Mouse (Mus musculus) T-helper 2 cell (primary cell): ENCODE measurements around the gene Def8.
"Not testable (repeated sequence)": the region's sequence is repeated elsewhere in the genome, so short reads cannot be mapped to it uniquely, and the experiment has no call there.

Experiments
- in situ Hi-C: fragments of 300-600 bp; cut with MboI, MseI; formaldehyde crosslinking; loops from one replicate; pipeline ENCODE4 v1.15.1; 2025; ENCODE audit warnings: high pct_unique_total_duplicates

Gene Def8

DNA sequence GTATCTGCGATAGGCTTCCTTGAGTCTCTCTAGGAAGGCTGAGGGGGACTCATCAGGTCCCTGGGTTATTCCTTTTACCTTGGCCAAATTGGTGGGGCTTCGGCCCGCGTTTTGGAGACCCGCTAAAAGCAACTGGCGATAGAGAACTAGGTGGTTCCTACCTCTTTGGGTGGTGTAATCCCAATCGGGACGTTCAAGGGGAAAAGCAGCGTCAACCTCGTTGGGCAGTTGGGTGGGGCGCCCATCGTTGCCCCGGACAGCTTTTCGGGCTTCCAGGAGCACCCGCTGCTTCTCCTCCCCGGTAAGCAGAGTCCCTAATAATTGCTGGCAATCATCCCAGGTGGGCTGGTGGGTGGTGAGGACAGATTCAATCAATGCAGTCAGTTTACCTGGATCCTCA lies 9.1 kb downstream of the Def8 start:
- in situ Hi-C loops: no loop called here

DNA sequence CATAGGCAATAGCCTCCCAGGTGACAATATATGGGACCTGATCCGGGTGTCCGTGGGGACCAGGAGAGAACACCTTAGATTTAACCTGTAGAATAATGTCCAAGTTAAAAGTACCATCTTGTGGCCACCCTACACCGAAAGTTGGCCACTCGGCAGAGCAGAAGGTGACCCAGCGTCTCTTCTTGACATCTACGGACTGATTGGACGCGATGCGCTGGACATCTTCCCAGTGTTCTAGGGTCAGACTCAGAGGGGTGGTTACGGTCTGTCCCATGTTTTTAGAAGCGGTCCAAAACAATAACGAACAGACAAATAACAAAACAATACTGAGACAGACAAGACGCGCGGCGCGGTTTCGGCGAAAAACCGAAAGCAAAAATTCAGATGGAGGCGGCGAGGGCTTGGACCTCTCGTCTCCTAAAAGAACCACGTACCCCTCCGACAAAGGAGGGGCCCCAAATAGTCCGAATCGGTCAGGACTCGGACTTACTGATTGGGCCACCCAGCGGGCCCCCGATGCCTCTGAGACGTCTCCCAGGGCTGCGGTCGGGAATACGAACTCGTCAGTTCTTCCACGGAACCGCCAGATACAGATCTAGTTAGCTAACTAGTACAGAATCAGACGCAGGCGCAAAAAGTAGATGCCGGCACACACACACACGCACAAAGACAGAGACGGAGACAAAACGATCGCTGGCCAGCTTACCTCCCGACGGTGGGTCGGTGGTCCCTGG lies 10.1 kb downstream of the Def8 start:
- in situ Hi-C loops: not testable (repeated sequence)

DNA sequence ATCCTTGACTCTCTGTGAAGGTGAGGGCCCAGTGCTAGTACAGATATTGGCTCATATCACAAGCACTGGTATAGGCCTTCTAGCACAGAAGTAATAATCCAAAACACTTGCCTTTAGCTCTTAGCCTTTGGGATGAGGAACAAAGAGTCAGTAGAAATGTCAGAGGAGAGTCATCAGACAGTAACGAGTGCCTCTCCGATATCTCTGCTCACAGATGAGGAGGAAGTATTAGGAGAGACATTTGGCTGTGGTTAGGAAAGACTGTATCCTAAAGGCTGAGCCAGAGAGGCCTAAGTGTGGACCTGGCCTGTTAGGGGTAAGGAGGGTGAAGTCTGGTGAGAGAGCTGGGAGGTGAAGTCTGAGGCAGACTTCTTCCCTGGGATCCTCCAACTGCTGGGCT lies 18.5 kb downstream of the Def8 start:
- in situ Hi-C loops: no loop called here

DNA sequence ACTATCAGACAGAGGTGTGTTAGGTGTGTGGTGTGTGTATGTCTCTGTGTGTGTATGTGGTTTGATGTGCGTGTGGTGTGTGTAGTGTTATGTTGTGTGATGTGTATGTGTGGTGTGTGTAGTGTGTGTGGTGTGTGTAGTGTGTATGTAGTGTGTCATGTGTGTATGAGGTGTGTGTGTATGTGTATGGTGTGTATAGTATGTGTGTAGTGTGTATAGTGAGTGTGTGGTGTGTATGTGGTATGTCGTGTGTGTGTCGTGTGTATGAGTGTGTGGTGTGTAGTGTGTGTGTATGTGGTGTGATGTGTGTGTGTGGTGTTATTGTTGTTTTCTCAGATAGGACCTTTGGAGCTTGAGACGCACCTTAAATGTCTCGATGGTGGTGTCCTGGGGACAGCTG lies 19.0 kb downstream of the Def8 start:
- in situ Hi-C loops: no loop called here

DNA sequence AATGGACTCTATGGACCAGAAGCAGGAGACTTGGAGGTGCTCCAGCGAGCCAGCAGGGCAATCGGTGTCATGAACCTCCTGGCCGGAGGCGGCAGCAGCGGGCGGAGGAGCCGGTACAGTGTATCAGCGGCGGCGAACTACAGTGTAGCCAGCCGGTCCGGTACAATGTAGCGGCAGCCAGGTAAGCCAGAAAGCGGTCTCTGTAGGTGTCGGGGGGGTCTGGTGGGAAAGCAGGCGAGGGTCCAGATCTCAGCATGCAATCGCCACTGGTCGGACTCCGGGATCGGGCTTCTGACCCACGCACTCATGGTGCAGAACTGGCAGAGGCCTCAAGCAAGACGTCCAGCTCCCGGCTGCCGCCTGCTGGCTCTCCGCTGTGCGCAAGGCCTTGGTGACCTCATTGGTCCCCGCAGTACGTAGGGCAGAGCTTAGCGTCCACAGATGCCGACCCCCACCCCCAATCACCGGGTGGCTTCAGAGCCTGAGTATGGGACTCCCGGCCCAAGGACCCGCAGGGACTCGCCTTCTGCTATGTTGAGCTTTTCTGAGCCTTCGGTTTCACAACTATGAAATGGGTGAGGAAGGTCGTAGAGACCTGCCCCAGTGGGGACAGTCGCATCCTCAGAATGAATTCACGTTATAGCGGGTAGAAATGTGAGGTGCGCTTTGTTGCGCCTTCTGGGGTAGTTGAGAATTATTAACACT lies 19.7 kb downstream of the Def8 start:
- in situ Hi-C loops: no loop called here

DNA sequence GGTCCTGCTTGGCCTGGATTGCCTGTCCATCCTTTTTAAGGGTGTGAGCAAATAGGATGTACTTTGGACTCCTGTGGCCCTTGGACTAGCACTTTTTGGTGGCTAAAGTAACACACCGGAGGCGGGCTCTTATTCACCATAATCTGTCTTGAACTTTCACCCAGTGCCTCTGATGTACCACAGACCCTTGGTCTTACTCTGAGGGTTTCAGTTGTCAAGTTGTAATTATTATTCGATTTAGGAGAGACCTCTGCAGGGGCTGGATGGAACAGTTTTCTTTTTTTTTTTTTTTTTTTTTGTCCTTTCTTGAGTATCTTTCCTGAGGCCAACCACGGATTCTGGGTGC lies 20.2 kb downstream of the Def8 start:
- in situ Hi-C loops: no loop called here

DNA sequence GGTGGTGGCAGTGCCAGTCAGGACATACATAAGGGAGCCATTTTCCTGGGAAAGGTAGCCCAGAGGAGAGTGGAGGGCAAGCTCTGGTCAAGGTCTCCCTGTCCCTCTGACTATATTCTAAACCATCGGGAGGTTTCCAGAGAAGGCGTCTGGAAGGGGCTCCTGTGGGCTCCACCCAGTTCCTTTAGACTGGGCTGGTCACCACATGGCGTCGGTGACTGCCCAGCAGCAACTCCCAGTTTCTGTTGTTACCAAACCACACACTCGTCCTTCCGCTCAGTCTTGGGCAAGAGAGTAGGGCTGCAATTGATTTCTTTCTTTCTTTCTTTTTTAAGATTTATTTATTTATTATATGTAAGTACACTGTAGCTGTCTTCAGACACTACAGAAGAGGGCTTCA lies 20.8 kb downstream of the Def8 start:
- in situ Hi-C loops: no loop called here

DNA sequence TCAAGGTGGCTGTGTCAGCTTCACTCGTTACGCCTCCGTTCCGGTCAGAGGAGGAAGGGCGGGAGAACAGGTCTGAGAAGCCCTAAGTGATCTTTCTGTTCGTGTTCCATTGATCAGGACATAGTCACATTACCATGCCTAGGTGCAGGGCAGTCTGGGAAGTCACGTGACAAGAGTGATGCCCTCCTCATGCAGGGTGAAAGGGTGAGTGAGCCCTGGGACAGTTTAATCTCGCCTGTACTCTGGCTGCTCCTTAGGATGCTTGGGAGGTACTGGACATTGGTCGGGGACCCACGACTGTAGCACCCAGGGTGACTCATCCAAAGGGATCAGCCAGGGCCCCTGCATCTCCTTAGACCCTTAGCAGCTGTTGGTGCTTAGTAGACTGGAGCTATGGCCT lies 22.7 kb downstream of the Def8 start:
- in situ Hi-C loops: no loop called here

DNA sequence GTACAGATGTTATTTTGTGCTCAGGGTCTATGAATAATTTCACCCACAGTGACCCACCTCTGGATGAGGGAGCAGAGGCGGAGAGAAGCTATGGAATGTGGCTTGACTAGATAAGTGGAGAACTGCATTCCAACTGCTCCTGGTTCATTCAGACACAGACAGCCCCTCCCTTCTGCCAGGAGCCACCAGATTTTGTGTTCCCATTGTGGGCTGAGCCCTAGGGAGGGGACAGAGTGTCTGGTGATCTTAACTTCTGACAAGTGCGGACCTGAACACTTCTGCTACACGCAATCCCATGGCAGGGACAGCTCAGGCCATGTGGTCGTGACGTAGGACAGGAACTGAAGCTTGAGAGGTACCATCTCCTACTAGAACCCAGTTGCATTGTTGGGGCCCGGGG lies 23.5 kb downstream of the Def8 start:
- in situ Hi-C loops: no loop called here

DNA sequence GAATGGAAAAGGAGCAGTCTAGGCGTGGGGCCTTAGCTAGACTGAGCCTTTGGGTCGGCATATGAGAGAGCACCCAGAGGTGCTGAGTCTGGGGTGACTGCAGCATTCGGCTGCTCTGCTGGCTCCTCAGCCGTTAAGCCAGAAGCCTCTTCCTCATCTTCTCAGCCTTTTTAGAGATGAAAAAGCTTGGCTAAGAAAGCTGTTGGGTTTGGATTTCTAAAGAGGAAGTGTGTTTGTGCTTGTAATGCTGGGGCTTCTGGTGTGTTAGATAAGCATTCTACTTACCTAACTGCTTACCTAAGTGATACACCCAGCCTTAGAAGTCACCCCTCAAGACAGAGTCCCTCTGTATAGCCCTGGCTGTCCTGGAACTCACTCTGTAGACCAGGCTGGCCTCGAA lies 27.5 kb downstream of the Def8 start:
- in situ Hi-C loops: loop anchor here (5.0 kb wide), 1 partner anchor 67 kb away; the partner anchor contains the start of genes Dbndd1 and Gas8

DNA sequence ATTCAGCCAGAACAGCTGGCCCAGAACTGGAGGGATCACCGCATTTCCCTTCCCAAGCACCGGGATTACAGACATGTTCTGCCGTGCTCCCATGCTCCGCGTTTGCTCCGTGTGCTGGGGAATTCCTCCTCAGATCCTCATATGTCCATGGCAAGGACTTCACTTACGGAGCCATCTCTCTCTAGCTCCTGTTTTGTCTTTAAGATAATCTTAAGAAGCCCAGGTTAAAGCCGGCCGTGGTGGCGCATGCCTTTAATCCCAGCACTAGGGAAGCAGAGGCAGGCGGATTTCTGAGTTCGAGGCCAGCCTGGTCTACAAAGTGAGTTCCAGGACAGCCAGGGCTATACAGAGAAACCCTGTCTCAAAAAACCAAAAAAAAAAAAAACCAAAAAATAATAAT lies 28.4 kb downstream of the Def8 start:
- in situ Hi-C loops: loop anchor here (5.0 kb wide), 1 partner anchor 66 kb away; the partner anchor contains the start of genes Dbndd1 and Gas8

DNA sequence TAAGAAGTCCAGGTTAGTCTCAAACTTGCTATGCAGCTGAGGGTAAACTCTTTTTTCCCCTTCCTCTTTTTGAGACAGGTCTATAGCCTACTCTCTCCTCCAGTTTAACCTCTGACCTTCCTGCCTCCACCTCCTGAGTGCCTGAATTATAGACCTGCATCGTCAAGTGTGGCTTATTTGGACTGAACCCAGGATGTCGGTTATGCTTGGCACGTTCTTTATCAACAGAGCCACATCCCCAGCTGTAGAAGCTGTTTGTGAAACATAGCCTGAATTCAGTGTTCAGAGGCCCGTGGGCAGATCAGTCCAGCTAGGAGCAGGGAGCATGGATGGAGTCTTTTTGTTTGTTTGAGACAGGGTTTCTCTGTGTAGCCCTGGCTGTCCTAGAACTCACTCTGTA lies 28.8 kb downstream of the Def8 start:
- in situ Hi-C loops: loop anchor here (5.0 kb wide), 1 partner anchor 65 kb away; the partner anchor contains the start of genes Dbndd1 and Gas8

DNA sequence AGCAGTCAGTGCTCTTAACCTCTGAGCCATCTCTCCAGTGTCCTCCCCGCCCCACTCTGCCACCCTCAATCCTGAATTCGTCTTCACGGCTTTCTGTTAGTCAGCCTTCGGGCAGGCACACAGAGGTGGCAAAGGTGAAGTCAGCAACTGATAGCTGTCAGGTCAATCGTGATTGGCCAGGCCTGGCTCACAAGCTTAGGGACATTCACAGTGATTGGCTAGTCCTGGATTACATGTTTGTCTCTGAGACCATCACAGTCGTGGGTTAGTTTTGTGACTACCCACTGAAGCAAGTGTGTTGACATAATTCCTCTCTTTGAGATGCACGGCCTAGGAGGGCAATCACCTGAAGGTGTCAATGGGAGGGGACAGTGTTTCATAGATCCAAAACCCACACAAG lies 30.0 kb downstream of the Def8 start:
- in situ Hi-C loops: loop anchor here (5.0 kb wide), 1 partner anchor 64 kb away; the partner anchor contains the start of genes Dbndd1 and Gas8

DNA sequence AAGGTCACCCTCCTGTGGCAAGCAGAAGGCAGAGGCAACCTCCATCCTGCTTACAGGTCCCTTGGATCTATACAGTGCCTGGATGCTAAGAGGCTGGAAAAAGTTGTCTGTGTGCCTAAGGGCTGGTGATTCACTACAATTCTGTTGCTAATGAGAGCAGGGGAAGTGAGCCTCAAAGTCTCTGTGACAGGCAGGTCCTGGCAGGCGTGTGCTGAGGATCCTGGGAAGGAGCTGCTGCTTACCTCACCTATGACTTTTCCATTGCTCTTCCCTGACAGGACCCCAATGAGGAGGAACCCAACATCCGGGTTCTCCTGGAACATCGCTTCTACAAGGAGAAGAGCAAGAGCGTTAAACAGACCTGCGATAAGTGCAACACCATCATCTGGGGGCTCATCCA lies 30.6 kb downstream of the Def8 start:
- in situ Hi-C loops: loop anchor here (5.0 kb wide), 1 partner anchor 63 kb away; the partner anchor contains the start of genes Dbndd1 and Gas8

DNA sequence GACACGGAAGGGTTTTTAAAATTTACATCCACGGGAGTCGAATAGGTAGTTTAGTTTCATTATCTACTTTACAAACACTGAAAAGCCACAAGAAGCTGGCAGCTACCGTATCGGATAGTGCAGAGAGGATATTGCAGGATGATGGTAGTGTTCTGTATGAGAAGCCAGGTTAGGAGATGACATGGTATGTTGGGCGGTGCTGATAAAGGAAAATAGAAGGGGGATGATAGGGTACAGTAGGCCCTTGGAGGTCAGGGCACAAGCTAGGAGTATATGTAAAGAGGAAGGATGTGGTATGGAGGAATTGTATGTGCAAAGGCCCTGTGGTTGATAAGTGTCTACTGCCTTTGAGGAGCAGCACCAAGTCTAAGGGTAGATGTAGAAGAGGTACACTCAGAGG lies 31.2 kb downstream of the Def8 start:
- in situ Hi-C loops: loop anchor here (5.0 kb wide), 1 partner anchor 63 kb away; the partner anchor contains the start of genes Dbndd1 and Gas8

DNA sequence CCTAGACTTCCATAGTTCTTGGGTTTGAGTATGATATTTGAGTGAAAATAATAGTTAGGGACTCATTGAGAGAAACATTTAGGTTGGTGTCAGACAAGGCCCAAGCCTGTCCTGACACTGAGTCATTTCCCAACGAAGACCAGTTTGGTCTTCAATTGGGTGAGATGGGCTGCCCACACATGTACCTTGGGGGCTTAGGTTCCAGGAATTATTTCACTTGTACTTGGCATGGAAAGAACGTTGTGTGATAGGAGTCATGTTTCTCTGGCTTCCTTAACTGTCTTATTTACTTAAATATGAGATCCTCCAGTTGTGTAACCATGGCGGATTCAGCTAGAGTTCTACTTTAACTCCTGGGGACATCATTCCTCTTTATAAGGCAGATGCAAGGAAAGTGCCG lies 40.3 kb downstream of the Def8 start:
- in situ Hi-C loops: no loop called here

DNA sequence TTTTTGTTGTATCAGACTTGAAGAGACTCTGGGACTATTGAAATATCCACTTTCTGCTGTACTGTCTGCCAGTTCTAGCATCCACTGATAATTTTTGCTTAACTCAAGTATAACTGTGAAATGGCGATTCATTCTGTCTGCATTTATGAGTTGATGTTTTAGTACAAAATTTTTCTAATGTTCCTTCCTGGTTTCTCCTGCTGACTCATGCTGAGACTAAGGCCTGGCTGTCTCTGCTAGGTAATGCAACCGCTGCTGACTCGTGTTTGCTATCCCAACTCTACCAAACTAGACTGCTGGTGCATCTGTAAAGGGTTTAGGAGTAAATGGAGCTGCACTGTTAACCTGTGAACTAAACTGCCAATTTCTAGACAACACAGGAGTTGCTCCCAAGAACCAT lies 44.1 kb downstream of the Def8 start:
- in situ Hi-C loops: no loop called here

DNA sequence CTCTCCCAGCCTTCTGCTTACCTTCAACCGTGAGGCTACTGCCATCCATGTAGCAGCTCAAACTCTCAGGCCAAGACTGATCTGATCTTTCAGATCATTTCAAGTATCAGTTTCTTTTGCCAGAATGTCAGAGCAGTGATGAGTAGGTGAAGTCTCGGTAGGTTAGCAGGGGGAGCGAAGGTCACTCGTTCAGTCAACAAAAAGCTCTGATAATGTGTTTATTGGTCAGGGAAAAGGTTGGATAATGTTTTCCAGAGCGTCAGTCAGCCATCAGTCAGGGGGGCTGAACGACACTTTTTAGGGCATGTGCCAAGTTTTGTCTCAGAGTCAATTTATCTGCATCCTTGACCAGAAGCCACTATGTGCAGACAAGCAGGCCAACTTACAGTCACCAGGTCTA lies 49.7 kb downstream of the Def8 start:
- in situ Hi-C loops: not testable (repeated sequence)

DNA sequence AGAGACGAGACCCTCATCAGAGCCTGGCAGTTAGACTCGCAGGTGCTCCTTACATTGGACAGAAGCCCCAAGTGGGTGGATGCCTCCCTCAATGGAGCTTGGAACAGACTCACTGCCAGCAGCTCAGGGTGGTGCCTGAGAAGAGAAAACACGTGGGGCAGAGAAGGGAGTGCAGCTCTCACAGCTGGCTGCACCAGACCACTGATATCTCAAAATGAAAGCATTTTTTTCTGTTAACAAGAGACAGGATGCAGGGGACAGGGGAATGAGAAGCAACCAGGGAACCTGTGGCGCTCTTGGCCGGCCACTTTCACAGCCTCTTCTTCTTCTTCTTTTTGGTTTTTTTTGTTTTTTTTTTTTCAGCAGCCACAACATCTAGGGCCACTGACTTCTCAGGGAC lies 51.2 kb downstream of the Def8 start:
- in situ Hi-C loops: not testable (repeated sequence)

DNA sequence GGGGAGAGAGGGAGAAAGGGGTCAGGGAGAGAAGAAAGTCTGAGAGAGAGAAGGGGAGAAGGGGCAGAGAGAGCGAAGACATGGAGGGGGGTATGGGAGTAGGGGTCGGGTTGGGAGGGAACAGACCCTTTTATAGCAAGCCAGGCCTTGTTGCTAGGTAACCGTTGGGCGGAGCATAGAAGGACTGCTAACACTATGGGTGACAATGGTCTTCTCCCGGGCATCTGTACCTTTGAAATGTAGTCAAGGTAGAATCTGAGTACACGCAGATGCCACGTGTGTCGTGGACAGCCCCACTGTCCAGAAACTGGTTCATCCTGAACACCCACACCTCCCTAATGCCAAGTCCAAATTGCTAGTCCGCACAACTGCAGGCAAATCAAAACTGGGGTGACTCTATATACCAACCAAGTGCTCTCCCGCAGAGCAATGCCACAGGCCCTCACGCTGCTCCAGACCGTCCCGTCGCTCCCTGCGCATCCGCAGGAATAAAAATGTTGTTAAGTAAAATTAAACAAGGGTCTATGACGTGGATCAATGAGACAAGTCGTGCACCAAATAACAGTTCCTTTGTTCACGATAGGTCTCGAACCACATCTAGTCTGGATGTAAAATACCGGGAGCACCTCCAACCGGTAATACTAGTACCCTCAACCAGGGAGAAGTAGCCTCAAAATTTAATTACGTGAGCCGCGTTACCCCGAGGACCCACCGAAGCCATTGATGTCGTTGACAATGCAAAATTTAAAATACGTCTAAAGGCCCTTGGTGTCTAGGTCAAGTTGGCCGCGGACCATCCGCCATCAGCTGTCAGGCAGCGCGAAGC lies 53.8 kb downstream of the Def8 start:
- in situ Hi-C loops: no loop called here

DNA sequence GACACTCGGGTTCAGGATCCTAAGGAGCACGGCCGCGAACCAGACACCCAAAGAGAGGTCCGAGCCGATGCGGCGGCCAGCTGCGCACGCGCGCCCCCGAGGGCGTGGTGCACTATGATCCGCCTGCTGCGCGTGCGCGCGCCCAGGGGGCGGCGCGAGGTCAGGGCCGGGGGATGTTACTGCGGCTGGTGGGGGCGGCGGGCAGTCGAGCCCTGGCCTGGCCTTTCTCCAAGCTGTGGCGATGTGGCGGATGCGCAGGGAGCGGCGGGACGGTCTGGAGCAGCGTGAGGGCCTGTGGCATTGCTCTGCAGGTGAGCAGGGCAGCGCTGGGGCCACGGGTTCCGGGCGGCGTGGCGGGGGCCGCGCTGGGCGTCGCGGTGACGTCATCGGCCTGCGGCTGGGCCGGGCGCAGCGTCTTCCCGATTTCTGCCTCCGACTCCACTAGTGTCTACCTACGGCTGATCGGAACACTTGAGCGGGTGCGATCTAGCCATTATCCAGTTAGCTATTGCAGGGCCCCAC lies 54.5 kb downstream of the Def8 start, which contains the start of gene Afg3l1:
TSS of gene Afg3l1 (plus strand) at position 167 of the 522 bp plus-strand sequence.
- in situ Hi-C loops: no loop called here
